Mouse (Mus musculus) forebrain, postnatal 0 days (tissue): ENCODE measurements around the gene Ltbp3. TPM values are rescaled to one million over a fixed set of nuclear protein-coding genes. Genes with fewer than 3 reads are reported as not detected.

Source experiments
- ATAC-seq: fragments of 200-750 bp; cut with Nextera tagmentation; 2 replicates; pipeline ENCODE4 v1.8.0; 2017; ENCODE audit warnings: mild to moderate bottlenecking, moderate library complexity
- DNase-seq: peaks from one replicate; pipeline ENCODE4 v3.0.0-alpha.2; 2015
- H3K27ac ChIP-seq: fragments of 300-500 bp; sonication (generic); 2 replicates; pipeline ENCODE4 v1.5.1; 2014; ENCODE audit warnings: low read depth, mild to moderate bottlenecking, antibody characterized with exemption, low read length, moderate library complexity, mixed read lengths
- H3K27me3 ChIP-seq: fragments of 300-500 bp; sonication (generic); 2 replicates; pipeline ENCODE4 v1.6.1; 2014; ENCODE audit warnings: mild to moderate bottlenecking, low read length, mixed read lengths; ENCODE audit not compliant: insufficient read depth
- H3K36me3 ChIP-seq: fragments of 300-500 bp; sonication (generic); 2 replicates; pipeline ENCODE4 v1.6.1; 2014; ENCODE audit warnings: mild to moderate bottlenecking, moderate library complexity; ENCODE audit not compliant: insufficient read depth
- H3K4me1 ChIP-seq: fragments of 300-500 bp; sonication (generic); 2 replicates; pipeline ENCODE4 v1.6.1; 2014; ENCODE audit warnings: antibody characterized with exemption; ENCODE audit not compliant: insufficient read depth
- H3K4me2 ChIP-seq: fragments of 300-500 bp; sonication (generic); 2 replicates; pipeline ENCODE4 v1.6.1; 2014; ENCODE audit warnings: low read depth, mild to moderate bottlenecking, moderate library complexity
- H3K4me3 ChIP-seq: fragments of 300-500 bp; sonication (generic); 2 replicates; pipeline ENCODE4 v1.5.1; 2014; ENCODE audit warnings: low read depth, low read length, mixed read lengths
- H3K9ac ChIP-seq: fragments of 300-500 bp; sonication (generic); 2 replicates; pipeline ENCODE4 v1.6.1; 2014; ENCODE audit warnings: mild to moderate bottlenecking
- H3K9me3 ChIP-seq: fragments of 300-500 bp; sonication (generic); 2 replicates; pipeline ENCODE4 v1.6.1; 2016; ENCODE audit warnings: low read length
- CTCF ChIP-seq: sonication (generic); IDR thresholded peaks from 2 replicates; pipeline ENCODE4 v1.5.1; 2016; ENCODE audit warnings: antibody characterized with exemption, control low read depth, low read depth
- WGBS: fragments of 180-500 bp; shearing (Covaris S2); extraction: QIAGEN DNeasy Blood & Tissue Kit; methylation state at CpG from one replicate; pipeline ENCODE4 v1.1.7; 2014; 5-methylcytosine and 5-hydroxymethylcytosine counted together
- polyA plus RNA-seq: library from polyadenylated mRNA; unstranded; fragments of >200 nt; fragmentation: Nextera tagmentation; extraction: Ambion mirVana; gene quantifications from 2 replicates; pipeline ENCODE4 v1.2.1, GENCODE M21; 2015
- total RNA-seq: library from RNA; depleted of rRNA; stranded (reverse); fragments of >200 nt; gene quantifications from 2 replicates; pipeline ENCODE4 v1.2.3, GENCODE M21; 2014

The Ltbp3 gene
- total and polyA plus RNA-seq, 2 experiments from 2014 or later: 12.4 to 22.7 TPM

DNA sequence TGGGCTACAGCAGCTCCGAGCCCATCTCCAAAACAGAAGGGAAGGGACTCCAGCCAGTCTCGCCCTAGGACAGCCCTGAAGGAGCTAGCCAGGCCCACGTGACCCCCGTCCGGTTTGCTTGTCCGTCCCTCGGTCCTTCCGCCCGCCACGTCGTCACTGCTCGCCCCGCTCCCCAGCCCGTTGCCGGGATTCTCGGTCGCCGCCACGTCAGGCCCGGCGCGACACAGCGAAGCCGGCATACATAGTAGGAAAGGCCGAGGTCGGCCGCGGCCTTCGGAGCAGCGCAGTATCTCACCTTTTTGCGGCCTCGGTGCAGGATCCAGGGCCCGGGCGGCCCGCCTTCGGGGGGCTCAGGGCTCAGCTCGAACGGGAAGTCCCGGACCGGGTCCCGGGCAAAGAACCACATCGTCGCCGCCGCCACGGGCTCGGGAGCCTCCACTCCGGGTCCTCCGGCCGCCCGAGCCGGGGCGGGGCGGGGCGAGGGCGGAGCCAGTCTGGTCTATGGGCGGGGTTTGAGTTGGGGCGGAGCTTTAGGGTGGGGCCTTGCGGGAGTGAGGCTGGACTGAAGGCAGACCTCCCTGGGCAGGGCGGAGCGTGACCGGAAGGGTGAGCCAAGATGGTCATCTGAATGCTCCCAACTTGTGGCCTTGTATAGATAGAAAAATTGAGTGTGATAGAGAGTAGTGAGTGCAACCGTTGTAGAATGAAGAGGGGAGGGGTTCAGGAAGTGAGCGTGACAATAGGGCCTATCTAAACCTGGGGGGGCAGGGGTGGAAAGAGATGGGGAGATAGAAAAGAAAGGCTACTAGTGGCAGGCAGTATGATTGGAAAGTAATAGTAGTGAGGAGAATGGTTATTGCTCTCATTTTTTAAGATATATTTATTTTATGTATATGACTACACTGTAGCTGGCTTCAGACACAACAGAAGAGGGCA lies 30.5 kb downstream of the Ltbp3 start, which contains the start of gene Scyl1:
Scyl1 (minus strand) TSS at position 495 of the 936 bp plus-strand sequence.
- H3K27me3 ChIP-seq: no peaks in the 10 kb centered on the region
- H3K36me3 ChIP-seq: peaks cover 21% of the 10 kb centered on the region
- no peak for TF ChIP-seq CTCF
- peak within 1 kb of the TSS; percentile 65 for H3K4me2 ChIP-seq
- peaks cover 9% of the 10 kb centered on the region for H3K4me1 ChIP-seq
- DNase-seq: peak; percentile 92
- peak within 1 kb of the TSS; percentile 66 for H3K4me3 ChIP-seq
- no peaks in the 10 kb centered on the region for H3K9me3 ChIP-seq
- H3K27ac ChIP-seq: peak within 1 kb of the TSS; percentile 79
- WGBS: 1% methylated on average over 64 of the region's 64 CpGs
- H3K9ac ChIP-seq: peak within 1 kb of the TSS; percentile 84
- ATAC-seq: peak; percentile 97

GRCm38 (mm10) chr19:5777387-5778032 lies 36.8 kb downstream of the Ltbp3 start:
- ATAC-seq (no peak), DNase-seq (no peak)
- H3K9me3 ChIP-seq: no peaks in the 10 kb centered on the region
- 82% methylated on average over 9 of the region's 9 CpGs for WGBS
- no peaks in the 10 kb centered on the region for H3K27me3 ChIP-seq
- no peaks in the 10 kb centered on the region for H3K36me3 ChIP-seq
- no peak for TF ChIP-seq CTCF
- H3K9ac ChIP-seq: no peak overlapping the region
- H3K27ac ChIP-seq: no peak overlapping the region
- H3K4me2 ChIP-seq: no peak overlapping the region
- H3K4me3 ChIP-seq: no peak overlapping the region
- H3K4me1 ChIP-seq: no peaks in the 10 kb centered on the region

- ATAC-seq: no peak
- no peak overlapping the region for H3K4me3 ChIP-seq
- H3K27me3 ChIP-seq: no peaks in the 10 kb centered on the region
- no peaks in the 10 kb centered on the region for H3K9me3 ChIP-seq
- WGBS: 51% methylated on average over 8 of the region's 8 CpGs
- TF ChIP-seq CTCF: no peak
- no peak overlapping the region for H3K4me2 ChIP-seq
- no peak overlapping the region for H3K27ac ChIP-seq
- no peaks in the 10 kb centered on the region for H3K4me1 ChIP-seq
- H3K36me3 ChIP-seq: no peaks in the 10 kb centered on the region
- no peak for DNase-seq
- H3K9ac ChIP-seq: no peak overlapping the region
Observed at GRCm38 (mm10) chr19:5778312-5778711, 37.6 kb downstream of the Ltbp3 start.

DNA sequence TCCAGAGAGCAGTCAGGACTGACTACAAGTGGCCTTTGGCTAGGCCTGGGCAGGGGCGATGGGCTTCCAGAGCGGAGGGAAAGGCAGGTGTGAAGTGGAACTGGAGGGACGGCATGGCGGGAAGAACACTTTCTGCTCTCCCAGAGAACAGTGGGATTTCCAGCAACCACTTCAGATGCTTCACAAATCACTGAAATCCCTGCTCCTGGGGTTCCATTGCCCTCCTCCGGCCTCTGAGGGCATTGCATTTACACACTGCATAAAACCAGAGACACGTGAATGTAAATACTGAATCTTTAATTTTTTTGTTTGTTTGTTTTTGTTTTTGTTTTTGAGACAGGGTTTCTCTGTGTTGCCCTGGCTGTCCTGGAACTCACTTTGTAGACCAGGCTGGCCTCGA lies 39.5 kb downstream of the Ltbp3 start:
- Histone ChIP-seq H3K36me3 (no peaks in the 10 kb centered on the region), H3K9me3 (no peaks in the 10 kb centered on the region), H3K4me1 (no peaks in the 10 kb centered on the region), H3K4me3 (no peak overlapping the region), H3K4me2 (no peak overlapping the region), H3K27me3 (no peaks in the 10 kb centered on the region), H3K27ac (no peak overlapping the region), H3K9ac (no peak overlapping the region)
- DNase-seq (peak; percentile 45), ATAC-seq (peak; percentile 36; the same call in 1 of the 2 replicates)
- peak; percentile 63 for TF ChIP-seq CTCF
- WGBS: 59% methylated on average over 7 of the region's 7 CpGs

- DNase-seq: no peak
- Histone ChIP-seq H3K4me3 (no peak overlapping the region), H3K27ac (no peak overlapping the region), H3K9me3 (no peaks in the 10 kb centered on the region), H3K27me3 (no peaks in the 10 kb centered on the region), H3K4me1 (no peaks in the 10 kb centered on the region), H3K9ac (no peak overlapping the region), H3K36me3 (no peaks in the 10 kb centered on the region), H3K4me2 (no peak overlapping the region)
- TF ChIP-seq CTCF: no peak
- ATAC-seq: no peak
- WGBS: 87% methylated on average over 6 of the region's 6 CpGs
Observed at GRCm38 (mm10) chr19:5781532-5781931, 40.8 kb downstream of the Ltbp3 start.

- Histone ChIP-seq H3K27ac (no peak overlapping the region), H3K4me2 (no peak overlapping the region), H3K4me1 (no peaks in the 10 kb centered on the region), H3K9ac (no peak overlapping the region), H3K36me3 (no peaks in the 10 kb centered on the region), H3K9me3 (no peaks in the 10 kb centered on the region), H3K27me3 (no peaks in the 10 kb centered on the region), H3K4me3 (no peak overlapping the region)
- DNase-seq (no peak), ATAC-seq (no peak)
- WGBS: 94% methylated on average over 1 of the region's 1 CpGs
- TF ChIP-seq CTCF: no peak
Observed at GRCm38 (mm10) chr19:5782121-5782520, 41.4 kb downstream of the Ltbp3 start.

DNA sequence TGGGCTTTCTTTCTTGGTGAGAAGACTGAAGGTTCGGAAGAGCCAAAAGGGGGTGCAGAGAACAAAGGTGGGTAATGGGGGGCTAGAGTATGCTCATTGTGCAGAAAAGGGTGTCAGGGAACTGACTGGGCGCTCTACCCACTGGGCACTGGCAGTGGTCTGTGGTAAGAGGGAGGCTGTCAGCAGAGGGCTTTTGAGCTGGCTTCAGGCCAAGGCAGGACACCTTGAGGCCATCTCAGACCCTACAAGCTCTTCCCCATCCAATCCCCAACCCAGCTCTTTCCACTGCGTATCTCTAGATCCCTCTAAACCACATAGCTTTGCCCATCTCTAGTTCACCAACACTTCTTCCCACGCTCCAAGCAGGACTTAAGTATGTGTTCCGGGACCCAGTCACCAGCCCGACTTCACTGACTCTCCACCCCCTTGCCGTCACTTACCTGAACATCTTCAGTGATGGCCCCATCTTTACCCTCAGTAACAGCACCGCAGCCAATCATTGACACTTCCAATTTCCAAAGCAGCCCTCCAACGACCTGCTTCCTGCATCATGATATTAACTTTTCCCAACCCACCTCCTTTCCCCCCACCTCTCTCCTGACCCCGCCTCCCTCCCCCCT lies 44.4 kb downstream of the Ltbp3 start:
- Histone ChIP-seq H3K36me3 (no peaks in the 10 kb centered on the region), H3K4me3 (no peak overlapping the region), H3K9ac (no peak overlapping the region), H3K4me2 (no peak overlapping the region), H3K27ac (no peak overlapping the region), H3K27me3 (no peaks in the 10 kb centered on the region), H3K9me3 (no peaks in the 10 kb centered on the region), H3K4me1 (no peaks in the 10 kb centered on the region)
- DNase-seq (no peak), ATAC-seq (no peak)
- 55% methylated on average over 10 of the region's 10 CpGs for WGBS
- peak; percentile 18; the same call in 1 of the 2 replicates for TF ChIP-seq CTCF
